Mouse (Mus musculus) layer of hippocampus, adult 9-11 months (tissue): ENCODE data around the gene Zdhhc14.

ENCODE experiments used
- DNase-seq: peaks from one replicate; pipeline ENCODE4 v3.0.0; 2022

Gene Zdhhc14

DNA sequence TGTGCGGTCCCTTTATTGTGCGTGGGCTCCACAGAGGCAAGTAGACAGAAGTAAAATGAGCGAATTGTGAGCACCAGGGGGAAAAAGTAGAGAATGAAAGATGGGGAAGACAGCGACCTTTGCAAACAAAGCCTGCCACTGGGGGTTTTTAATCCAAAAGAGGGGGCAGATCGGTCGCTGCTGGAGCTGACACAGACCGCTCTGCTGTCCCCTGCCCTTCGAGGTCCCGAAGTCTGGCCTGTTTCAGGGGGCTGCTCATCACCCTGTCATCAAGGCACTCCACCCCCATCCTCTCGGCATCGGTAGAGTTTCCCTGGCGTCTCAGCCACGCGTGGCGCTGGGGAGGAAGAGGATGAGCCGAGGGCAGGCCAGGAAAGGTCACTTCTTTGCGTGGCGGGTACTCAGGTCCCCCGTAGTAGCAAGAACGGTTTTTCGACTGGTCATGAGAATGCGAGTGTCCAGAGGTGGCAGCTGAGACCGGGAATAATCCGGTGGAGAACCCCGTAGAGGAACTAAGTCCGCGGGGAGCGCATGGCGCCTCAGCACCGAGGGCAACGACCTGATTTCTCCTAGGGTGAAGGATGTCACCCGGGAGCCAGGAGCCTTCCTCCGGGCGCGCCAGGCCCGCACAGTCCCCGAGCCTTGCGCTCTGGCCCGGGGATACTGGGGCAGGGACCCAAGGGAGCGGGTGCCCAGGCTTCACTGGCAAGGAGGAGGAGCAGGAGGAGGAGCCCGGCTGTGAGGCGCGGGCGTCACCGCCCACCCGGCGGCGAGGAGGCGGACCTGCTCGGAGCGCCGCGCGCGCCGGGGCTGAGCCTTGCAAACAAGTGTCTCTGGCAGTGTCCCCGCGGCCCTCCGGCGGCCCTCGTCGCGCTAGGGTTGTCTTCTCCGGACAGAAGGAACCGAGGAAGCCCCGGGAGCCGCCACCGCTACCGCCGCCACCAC lies at the start of gene Zdhhc14:
Gene Zdhhc14 (plus strand): TSS at position 757 of the 945 bp plus-strand sequence.
- DNase-seq: peak; percentile 95

DNA sequence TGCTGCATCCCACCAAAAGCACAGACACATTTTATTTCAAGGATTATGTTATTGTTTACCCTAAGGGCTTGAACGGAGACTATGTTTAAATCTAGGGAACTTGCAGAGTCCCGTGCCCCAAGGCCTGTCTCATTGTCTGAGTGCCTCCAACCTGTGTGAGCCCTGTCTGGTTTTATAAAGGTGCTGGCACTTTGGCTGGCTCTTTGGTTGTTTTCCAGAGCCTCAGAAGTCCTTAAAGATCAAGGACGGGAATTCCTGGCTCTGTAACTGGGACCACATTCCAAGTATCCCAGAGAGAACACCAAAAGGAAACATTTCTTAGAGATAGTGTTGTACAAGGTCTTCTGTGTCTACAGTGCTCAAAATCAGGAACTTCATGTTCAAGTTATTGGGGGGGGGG lies 49.1 kb upstream of the Zdhhc14 start:
- no peak for DNase-seq

DNA sequence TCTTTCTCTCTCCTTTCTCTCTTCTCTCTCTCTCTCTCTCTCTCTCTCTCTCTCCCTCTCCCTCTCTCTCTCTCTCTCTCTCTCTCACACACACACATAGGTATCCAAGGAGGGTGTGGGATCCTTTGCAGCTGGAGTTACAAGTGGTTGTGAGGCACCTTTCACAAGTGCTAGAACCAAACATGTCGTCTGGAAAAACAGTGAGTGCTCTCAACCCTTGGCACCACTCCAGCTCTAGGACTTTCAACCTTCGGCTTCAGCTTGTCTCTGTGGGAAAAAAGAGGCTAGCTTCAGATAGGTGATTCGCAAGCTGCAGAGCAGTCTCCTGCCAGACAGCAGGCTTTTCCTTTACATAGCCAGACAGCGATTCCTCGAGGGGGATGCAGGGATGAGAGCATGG lies 48.6 kb upstream of the Zdhhc14 start:
- DNase-seq: no peak

DNA sequence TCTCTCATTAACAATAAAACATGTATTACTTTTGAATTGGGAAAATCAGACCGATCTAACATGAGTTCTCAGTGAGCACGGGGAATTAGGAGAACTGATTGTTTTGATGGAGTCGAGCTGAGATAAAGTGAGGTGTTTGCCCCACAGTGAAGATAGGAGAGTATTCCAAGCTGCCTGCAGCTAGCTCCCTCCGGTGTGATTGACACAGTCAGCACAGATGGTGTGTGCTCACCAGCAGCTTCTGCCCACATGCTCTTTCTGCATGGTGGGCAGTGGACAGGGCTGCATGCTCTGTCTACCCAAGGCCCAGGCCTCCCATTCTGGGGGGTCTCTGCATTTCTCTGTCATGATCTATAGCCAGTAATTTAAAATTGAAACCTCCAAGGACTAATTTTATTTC lies 38.7 kb upstream of the Zdhhc14 start:
- no peak for DNase-seq

DNA sequence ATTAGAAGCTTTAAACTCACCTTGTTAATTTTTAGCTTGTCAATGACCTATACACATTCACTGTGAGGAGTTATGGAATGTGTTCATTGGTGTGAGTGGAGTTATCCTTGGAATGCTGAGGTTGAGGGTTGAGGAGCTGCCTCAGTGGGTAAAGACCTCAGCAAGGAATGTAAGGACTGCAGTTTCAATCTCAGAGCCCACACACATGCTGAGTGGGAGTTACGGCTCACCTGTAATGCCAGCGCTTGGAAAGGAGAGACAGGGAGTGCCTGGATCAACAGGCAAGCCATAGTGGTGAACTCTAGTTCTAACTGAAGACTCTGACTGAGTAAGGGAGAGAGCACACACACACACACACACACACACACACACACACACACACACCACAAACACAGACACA lies 28.4 kb upstream of the Zdhhc14 start:
- DNase-seq: no peak

DNA sequence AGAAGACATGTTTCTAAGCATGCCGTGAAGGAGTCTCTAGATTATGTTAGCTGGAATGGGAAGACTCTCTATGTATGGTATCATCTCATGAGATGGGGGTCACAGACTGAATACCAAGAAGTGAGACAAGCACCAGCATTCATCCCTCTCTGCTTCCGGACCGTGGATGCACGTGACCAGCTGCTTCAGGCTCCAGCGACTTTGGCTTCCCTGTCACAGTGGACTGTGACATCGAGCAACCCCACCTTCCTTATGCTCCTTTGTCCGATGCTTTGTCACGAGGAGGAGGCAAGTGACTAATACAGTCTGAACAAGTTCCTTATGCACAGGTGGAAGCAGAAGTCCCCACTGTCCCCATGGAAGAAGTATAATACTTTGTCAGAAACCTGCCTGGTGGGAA lies 25.6 kb upstream of the Zdhhc14 start:
- DNase-seq: no peak

DNA sequence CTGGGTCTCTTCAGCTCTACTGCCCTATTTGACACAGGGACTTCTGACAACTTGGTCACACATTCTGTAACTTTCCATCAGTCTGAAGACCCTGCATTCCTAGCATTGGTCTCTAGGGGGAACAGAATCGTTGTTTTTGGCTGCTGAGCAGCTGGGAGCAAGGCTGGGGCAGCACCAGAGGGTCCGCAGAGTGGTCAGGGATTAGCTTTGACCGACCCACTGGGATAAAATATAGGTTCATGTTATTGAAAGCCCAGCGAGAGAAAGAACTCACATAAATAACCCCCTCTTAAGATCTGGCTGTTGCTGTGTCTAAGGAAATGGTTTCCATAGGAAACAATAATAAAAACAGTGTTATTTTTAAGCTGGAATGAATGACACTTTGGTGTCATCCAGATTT lies 25.2 kb upstream of the Zdhhc14 start:
- no peak for DNase-seq

DNA sequence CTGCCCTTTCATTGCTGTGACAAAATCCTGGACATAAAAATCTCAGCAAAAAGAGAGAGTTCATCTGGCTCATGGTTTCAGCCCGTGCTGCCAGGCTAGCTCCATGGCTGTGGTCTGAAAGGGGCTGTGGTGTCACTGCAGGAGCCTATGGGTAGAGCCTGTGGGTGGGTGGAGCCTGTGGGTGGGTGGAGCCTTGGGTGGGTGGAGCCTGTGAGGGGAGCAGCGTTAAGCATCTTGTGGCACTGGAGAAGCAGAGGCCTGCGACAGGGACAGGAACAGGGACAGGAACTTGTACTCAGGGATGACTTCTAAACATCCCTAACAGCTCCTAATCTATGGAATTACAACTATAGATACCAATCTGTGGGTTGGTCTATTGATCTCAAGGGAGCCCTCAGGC lies 20.1 kb upstream of the Zdhhc14 start:
- no peak for DNase-seq

DNA sequence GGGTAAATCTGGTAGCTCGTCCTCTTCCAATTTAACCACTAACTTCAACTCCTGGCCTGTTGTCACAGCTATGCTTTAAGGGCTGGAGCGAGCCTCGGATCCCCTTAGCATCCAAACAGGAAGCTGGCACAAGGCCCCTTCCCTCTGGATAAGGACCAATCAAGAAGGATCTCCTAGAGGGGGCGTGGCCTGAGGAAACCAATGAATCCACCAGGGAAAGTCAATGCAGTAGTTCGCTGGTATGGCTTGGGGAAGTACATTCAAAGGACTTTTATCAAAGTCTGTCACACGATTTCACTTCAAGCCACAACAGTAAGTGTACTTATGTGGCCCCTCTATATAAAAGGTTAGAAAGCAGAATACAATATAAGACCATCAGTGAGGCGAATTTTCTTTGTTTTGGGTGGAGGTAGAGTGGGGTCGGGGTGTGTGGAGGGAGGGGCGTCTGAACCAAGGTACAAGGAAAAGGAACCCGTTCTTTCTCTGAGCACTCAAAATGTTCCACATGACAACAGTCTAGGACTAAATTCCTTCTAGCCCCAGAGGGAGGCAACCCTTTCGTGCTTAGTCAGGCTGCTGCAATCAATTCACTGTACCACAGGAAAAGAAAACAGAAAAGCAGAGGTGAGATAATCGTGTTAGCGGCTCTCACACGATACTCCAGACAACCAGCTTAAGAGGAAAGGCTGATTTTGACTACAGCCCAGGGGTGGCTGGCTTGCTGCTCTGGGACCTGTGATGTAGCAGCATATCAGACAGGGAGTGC lies 16.2 kb upstream of the Zdhhc14 start:
- no peak for DNase-seq

DNA sequence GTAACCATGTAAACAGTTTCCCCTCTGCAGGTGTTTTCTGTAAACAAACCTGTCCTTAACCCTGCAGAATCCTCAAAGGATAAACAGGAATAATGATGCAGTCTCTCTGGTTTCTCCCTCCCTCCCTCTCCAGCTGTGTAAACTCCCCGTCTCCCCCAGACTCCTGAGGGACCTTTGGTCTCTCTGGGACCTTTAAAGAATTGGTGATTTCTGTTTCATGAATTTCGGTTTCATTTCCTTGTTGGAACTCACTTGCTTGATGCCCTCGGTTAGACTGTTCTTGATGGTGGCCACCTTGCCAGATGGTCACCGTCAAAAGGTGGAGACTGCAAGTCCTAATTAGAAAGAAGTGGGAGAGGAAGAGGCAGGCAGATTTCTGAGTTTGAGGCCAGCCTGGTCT lies 8.9 kb upstream of the Zdhhc14 start:
- no peak for DNase-seq

DNA sequence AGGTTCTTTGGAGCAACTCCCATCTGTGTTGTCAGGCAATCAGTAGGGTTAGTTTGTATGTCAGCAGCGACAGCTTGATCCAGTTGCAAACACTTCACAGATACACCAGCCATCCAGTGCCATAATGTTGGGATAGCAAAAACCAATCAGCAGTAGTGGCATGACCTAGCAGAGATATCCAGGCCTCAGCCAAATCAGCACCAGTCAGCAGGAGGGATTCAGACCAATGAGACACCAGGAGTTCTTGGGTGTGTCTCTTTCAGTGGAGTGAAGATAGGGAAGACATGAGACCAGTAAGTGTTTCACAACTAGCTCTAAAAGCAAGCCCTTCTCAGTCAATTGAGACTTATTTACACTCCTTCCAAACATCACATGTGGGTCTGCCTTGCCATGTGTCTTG lies 7.7 kb upstream of the Zdhhc14 start:
- DNase-seq: no peak

DNA sequence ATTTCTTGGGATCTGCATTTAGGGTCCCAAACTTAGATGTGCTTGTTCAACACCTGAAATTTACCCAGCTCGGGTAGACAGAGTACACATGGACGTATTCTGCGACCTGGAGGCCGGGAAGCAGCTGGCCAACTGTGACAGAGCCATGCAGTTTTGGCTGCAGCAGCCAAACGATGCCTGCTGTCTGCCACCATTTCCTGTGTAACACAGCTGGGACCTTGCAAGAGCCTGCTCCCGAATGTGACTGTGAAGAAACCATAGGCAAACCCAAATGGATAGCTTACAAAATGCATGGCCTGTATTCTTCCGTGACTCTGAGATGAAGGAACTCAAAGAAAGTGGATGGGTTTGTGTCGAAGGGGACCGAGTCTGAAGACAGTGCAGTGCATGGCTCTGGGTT lies 4.2 kb upstream of the Zdhhc14 start:
- no peak for DNase-seq

DNA sequence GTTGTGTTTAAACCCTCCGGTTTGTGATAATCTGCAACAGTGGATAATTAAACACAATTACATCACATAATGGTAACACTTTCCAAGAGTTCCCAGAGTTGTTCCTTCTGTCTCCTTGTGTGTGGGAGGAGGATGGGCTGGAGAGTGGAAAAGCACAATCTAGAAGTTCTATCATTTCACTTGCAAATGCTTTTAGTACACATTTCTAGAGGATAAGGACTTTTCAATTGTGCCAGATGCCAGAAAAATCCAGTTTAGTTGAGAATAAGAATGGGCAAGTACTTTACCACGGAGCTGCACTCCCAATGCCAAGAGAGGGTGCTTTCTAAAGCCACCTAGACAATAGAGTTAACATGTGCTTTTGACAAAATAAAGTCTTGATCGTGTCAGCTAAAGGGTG lies 2.0 kb upstream of the Zdhhc14 start:
- peak; percentile 13 for DNase-seq

DNA sequence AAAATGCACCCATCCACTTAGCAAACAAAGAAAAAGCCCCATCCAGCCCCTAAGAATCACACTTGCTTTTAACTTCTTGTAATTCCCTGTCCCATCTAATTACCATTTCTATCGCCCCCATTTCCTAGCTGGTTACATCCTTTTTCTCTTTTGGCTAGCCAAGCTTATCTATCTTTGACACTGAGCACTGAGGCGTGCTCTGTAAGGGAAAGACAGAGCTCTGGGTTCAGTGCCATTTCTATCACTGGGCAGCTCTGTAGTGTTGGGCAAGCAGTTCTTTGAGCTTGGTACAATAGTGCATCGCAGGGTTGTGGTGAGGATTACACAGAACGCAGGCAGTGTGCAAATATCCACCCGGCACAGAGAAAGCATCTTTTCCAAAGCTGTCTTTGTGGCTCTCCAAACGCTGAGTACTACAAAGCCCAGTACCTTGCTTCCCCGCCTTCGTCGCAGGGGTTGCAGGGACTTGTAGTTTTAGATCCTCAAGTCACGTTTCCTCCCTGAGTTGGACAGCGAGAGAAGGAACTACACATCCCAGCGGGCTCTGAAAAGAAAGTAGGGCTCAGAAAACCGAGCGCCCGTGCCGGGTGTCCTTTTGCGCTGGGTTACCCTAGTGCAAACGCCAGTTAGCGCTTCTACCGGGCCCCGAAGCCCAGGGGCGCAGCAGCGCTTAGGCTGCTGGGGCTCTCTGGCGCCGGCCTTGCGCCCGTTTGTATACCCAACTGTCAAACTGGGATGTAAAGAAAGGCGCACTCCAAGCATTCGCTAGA lies 1.1 kb upstream of the Zdhhc14 start:
- DNase-seq: peak; percentile 96

DNA sequence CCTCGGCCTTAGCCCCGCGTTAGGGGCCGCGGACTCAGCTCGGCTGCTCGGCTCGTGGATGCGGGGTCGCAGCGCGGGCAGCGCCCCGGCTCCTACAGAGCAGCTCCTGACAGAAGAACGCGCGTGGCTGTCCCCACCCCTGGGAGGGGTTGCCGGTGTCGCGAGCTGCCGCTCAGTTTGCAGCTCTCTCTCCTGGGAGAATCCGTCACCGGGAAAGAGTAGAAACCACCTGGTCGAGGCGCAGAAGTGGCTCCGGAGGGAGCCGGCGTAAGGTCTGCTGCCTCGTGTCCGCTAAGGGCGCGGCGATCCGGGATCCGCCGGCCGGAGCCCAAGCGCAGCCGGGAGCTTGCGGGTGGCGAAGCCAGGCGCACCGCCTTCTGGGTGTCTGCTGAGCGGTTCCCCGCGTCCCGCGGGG lies 396 bp downstream of the Zdhhc14 start:
- DNase-seq: no peak

DNA sequence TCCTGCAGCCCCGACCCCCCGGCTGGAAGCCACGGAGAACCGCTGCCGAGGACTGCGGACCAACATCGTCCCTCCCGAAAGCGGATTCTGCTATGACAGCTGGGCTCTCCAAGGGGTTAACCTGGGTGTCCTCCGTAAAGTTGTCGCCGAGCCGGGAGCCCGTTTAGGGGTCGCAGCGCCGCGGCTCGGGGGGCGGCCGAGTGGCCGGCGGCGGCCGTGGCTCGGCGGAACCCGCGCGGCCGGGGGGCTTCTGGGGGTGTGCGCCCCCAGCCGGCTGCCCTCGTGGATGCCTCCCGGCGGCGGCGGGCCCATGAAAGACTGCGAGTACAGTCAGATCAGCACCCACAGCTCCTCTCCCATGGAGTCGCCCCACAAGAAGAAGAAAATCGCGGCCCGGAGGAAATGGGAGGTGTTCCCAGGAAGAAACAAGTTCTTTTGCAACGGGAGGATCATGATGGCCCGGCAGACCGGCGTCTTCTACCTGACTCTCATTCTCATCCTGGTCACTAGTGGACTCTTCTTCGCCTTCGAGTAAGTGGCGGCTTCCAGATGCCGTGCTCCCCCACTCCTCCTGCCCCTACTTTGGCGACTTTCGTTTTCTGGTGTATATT lies 909 bp downstream of the Zdhhc14 start:
- no peak for DNase-seq

DNA sequence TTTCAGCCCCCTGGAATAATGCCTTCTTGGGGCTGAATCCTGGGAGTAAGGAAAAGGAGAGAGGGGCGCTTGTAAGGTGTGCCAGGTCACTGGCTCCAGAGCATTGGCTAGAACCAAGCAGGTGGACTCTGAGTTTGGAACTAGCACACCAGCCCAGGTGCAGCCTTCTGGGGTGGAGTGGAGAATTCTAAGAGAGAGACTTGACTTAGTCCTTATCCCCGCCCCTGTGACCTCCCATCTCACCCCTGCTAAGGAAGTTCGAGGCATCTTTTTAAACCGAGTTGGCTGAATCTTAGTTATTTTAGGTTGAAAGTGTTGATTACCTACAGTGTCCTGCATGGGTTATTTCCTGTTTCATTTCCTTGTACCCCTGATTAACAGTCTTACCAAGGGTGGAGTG lies 1.5 kb downstream of the Zdhhc14 start:
- DNase-seq: no peak

DNA sequence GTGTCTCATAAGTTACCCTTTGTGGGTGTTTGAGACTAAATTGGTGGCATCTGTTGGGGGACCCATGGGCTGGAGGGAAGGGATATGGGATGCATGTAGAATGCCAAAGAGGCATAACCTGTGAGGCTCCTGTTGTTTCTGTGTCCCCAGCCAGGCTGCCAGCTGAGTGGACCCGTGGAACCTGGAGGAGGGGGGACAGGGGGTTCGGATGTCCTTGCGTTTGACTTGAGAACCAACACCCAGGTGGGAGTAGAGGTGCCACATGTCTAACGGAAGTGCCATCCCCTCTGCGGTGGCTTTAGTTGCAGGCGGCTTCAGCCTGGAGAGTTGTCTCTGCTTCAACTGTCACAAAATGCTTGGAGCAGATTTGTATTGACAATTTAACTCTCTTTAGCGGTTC lies 2.5 kb downstream of the Zdhhc14 start:
- DNase-seq: no peak

DNA sequence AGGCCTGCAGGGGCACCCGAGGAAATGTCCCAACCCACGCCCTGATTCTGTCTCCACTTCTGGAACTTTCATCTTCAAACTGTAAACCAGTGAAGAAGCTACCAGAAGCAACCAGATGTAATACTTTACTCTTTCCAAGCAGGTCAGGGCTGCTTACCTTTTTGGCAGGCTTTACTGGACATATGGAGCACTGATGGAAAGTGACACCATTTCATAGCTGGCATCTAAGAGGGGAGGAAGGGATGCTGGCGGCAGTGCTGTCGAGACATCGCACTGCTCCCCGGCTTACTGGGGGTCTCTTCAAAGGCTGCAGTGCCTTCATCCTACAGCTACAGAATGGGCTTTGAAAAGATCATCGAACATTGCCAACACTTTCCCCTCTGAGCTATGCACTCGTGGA lies 5.3 kb downstream of the Zdhhc14 start:
- DNase-seq: no peak

DNA sequence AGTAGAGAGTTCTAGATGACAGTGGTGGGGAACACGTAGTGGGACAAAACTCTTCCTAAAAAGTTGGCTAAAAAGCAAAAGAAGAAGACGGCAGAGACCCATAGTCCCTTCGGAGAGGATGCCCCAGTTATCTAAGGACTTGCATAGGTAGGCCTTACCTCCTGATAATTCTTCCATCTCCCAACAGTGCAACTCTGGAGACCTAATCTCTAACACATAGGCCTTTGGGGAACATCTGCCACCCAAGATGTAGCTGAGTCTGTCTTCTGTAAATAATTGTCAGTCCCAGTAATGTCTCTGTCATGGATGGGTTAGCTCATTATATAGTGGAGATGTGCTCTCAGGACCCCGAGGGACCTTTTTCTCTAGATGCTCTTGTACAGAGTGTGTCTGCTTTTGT lies 6.6 kb downstream of the Zdhhc14 start:
- no peak for DNase-seq

DNA sequence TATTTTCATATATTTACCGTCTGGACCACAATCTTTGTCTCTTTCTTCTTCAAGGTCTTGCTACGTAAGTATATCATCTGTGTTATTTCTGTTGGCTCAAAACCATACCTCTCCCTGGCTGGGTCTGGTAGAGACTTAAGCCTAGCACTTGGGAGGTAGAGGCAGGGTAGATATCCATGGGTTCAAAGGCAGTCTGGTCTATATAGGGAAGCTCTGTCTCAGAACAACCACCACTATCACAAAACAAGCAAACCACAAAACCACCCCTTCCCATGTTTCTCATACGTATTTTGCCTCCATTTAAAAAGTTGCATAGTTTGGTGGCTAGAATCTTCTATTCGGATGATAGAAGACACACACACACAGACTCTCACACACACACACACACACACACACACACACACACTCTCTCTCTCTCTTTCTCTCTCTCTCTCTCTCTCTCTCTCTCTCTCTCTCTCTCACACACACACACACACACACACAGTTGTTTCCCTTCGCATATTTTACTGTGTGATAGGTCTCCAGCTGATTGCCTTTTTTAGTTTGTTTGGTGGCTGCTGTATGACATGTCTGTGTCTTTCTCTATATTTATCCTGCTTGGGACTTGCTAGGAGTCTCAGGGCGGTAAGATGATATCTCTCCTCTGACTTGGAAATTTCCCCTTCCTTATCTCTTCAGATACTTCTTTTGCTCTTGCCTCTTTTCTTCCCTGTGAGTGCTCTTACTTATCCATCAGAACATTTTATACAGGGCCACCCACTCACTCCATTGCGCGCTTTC lies 11.8 kb downstream of the Zdhhc14 start:
- DNase-seq: no peak

DNA sequence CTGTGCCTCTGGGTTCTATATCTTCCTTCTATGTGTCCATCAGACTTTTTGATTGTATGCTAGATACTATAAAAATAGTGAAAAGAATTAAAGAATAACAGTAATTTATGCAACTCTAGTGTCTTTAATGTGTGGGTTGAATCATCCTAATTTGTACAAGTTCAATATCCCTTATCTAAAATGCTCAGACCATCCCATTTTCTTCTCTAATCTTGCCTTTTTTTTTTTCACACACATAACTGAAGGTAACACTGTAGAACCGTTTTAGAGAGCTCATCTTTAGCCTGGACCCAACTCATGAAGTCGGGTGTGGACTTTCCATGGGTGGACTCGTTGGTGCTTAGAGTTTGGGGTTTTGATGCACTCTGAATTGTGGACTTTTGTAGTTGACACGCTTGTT lies 12.6 kb downstream of the Zdhhc14 start:
- DNase-seq: no peak
